Mouse (Mus musculus): ENCODE data around the gene Cabin1.

GRCm38 (mm10) chr10:75684035-75685004, 79.8 kb downstream of the Cabin1 start:
- TF ChIP-seq CTCF (IDR thresholded peaks at IDR 0.05; ENCODE audit: extremely low read depth, insufficient read length, insufficient replicate concordance, low read depth, low read length): no peak
- no peak for TF ChIP-seq POLR2A (IDR thresholded peaks at IDR 0.05; ENCODE audit: low read depth, low read length)
